Mouse (Mus musculus) ES-E14 (cell line): ENCODE measurements around the gene Smarca4. TPM values are rescaled to one million over a fixed set of nuclear protein-coding genes. Genes with fewer than 3 reads are reported as not detected.
"Not testable (repeated sequence)": the region's sequence is repeated elsewhere in the genome, so short reads cannot be mapped to it uniquely, and the experiment has no call there.

Experiments
- DNase-seq: peaks from one replicate; pipeline ENCODE4 v3.0.0-alpha.2; 2013; ENCODE audit warnings: low read depth, low spot score
- H3K27ac ChIP-seq: 2 replicates; pipeline ENCODE4 v1.5.1; 2012; ENCODE audit warnings: low read depth, mild to moderate bottlenecking, low read length, moderate library complexity, mixed read lengths; ENCODE audit not compliant: poor library complexity, insufficient read depth, severe bottlenecking
- H3K36me3 ChIP-seq: 2 replicates; pipeline ENCODE4 v1.6.1; 2012; ENCODE audit warnings: mild to moderate bottlenecking, low read length, moderate library complexity, mixed read lengths; ENCODE audit not compliant: control insufficient read depth, poor library complexity, insufficient read depth, severe bottlenecking
- H3K4me1 ChIP-seq, 2 experiments: fragments of 150-350 bp in 1 of 2; sonication (generic) in 1 of 2; 2 replicates each; pipeline ENCODE4 v1.6.1; 2012; ENCODE audit warnings: low read length in 2 of 2, mild to moderate bottlenecking in 1 of 2, mixed read lengths in 1 of 2; ENCODE audit not compliant: control insufficient read depth in 2 of 2, insufficient read depth in 2 of 2, poor library complexity in 1 of 2
- H3K4me3 ChIP-seq, 2 experiments: fragments of 150-350 bp in 1 of 2; sonication (generic) in 1 of 2; 2 replicates each; pipeline ENCODE4 v1.5.1; 2012; ENCODE audit warnings: low read length in 2 of 2, low read depth in 1 of 2, mild to moderate bottlenecking in 1 of 2, mixed read lengths in 1 of 2; ENCODE audit not compliant: insufficient read depth in 1 of 2, poor library complexity in 1 of 2, severe bottlenecking in 1 of 2
- H3K9ac ChIP-seq: 2 replicates; pipeline ENCODE4 v1.6.1; 2012; ENCODE audit warnings: low read depth, mild to moderate bottlenecking, low read length, mixed read lengths; ENCODE audit not compliant: poor library complexity, insufficient read depth, severe bottlenecking
- H3K9me3 ChIP-seq: fragments of 150-350 bp; sonication (generic); 2 replicates; pipeline ENCODE4 v1.6.1; 2012; ENCODE audit warnings: low read depth, mild to moderate bottlenecking, low read length; ENCODE audit not compliant: control insufficient read depth, insufficient read depth
- CHD2 ChIP-seq: IDR thresholded peaks from 2 replicates; pipeline ENCODE4 v1.6.1; 2014; ENCODE audit warnings: mild to moderate bottlenecking, low read depth, low read length, inconsistent platforms
- HCFC1 ChIP-seq: IDR thresholded peaks from 2 replicates; pipeline ENCODE4 v1.6.1; 2012; ENCODE audit warnings: low read length, inconsistent platforms, borderline replicate concordance; ENCODE audit not compliant: insufficient read depth
- MAFK ChIP-seq: IDR thresholded peaks from 2 replicates; pipeline ENCODE4 v1.6.1; 2014; ENCODE audit warnings: mild to moderate bottlenecking, low read depth, low read length, inconsistent platforms; ENCODE audit not compliant: insufficient read depth
- ZC3H11A ChIP-seq: IDR thresholded peaks from 2 replicates; pipeline ENCODE4 v1.6.1; 2012; ENCODE audit warnings: low read depth, mild to moderate bottlenecking, inconsistent platforms, low read length, borderline replicate concordance
- ZNF384 ChIP-seq: IDR thresholded peaks from 2 replicates; pipeline ENCODE4 v1.6.1; 2012; ENCODE audit warnings: low read depth, low read length, inconsistent platforms
- in situ Hi-C, 2 experiments: fragments of 600-800 bp; cut with MboI; formaldehyde crosslinking; loops; one replicate each; pipeline ENCODE4 v1.15.1; 2025; ENCODE audit warnings: low sequenced_read_pairs in 2 of 2, inconsistent platforms in 1 of 2; ENCODE audit not compliant: unreplicated experiment in 2 of 2
- total RNA-seq: library from RNA; depleted of rRNA; stranded (reverse); fragments of 300-350 nt; gene quantifications from 2 replicates; pipeline ENCODE4 v1.2.3, GENCODE M21; 2012

Smarca4 gene
- total RNA-seq, 1 experiment = 122 TPM

DNA sequence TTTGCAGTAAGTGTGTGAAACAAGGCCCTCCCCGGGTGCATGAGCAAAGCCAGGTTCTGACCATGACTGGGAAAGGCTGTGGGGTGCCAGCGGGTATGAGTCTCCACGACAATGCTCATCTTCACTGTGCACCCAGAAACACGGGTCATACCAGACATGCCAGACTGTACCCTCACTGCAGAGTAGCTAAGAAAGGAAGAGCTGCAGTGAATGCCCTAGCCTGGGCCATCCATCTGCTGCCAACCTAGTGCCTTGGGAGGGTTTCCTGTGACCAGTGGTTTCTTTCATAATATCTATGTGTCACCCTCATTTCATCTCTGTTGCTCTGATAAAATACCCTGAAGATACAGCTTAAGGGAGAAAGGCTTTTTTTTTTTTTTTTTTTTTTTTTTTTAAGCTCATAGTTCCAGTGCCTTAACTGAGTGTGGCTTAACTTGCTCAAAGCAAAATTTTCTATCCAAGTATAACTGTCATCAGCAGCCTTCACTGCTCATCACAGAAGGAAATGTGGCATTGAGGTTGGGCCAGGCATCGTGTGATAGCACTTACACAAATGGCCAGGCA lies 79.3 kb downstream of the Smarca4 start:
- DNase-seq = no peak
- in situ Hi-C loops = no loop called here
- Histone ChIP-seq H3K9ac (no peak overlapping the region), H3K4me1 (no peaks in the 10 kb centered on the region), H3K9me3 (no peaks in the 10 kb centered on the region), H3K36me3 (peaks cover 31% of the 10 kb centered on the region), H3K27ac (no peak overlapping the region; the same call in 1 of the 2 replicates), H3K4me3 (no peak overlapping the region)
- no peak for TF ChIP-seq CHD2
- TF ChIP-seq MAFK = no peak
- TF ChIP-seq HCFC1 = no peak
- no peak for TF ChIP-seq ZNF384
- no peak for TF ChIP-seq ZC3H11A

GRCm38 (mm10) chr9:21697121-21697520 lies 81.2 kb downstream of the Smarca4 start:
- Histone ChIP-seq H3K27ac (no peak overlapping the region), H3K4me3 (no peak overlapping the region), H3K4me1 (no peaks in the 10 kb centered on the region), H3K36me3 (peaks cover 44% of the 10 kb centered on the region), H3K9ac (no peak overlapping the region), H3K9me3 (no peaks in the 10 kb centered on the region)
- in situ Hi-C loops = no loop called here
- TF ChIP-seq MAFK (no peak), ZC3H11A (no peak), HCFC1 (no peak), ZNF384 (no peak), CHD2 (no peak)
- no peak for DNase-seq

DNA sequence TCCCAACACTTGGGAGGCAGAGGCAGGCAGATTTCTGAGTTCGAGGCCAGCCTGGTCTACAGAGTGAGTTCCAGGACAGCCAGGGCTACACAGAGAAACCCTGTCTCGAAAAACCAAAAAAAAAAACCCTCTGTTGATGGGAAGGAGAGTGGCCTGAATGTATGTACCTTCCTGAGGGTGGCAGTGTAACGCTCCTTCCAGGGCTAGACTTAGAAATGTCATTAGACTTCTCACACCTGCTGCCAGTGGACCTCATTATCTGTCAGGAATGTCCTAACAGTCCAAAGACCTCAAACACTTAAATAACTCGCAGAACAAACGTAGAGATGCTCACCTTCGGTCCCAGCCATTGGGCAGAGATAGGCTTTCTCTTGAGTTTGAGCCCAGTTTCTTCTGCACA lies 83.3 kb downstream of the Smarca4 start:
- H3K9me3 ChIP-seq, H3K9ac ChIP-seq, H3K27ac ChIP-seq, DNase-seq, in situ Hi-C loops, H3K4me1 ChIP-seq, H3K4me3 ChIP-seq: not testable (repeated sequence)
- peaks cover 48% of the 10 kb centered on the region for H3K36me3 ChIP-seq

DNA sequence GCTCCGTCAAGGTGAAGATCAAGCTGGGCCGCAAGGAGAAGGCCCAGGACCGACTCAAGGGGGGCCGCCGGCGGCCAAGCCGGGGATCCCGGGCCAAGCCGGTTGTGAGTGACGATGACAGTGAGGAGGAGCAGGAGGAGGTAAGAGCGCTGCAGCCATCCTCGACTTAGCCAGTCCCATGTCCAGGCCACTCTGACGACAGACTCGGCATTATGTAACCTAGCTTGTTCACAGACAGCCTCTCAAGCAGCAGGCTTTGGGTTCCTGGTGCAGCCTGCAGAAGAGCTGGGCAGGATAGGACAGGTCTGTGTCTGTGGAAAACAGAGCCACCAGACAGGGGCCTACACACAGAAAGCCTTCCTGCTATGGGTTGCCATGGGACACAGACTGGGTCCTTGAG lies 85.1 kb downstream of the Smarca4 start:
- no peak for TF ChIP-seq ZNF384
- no peak for TF ChIP-seq ZC3H11A
- no peak for TF ChIP-seq MAFK
- no peak for TF ChIP-seq HCFC1
- no peak for TF ChIP-seq CHD2
- Histone ChIP-seq H3K27ac (no peak overlapping the region), H3K36me3 (peaks cover 45% of the 10 kb centered on the region), H3K9ac (no peak overlapping the region), H3K4me3 (no peak overlapping the region), H3K9me3 (no peaks in the 10 kb centered on the region), H3K4me1 (no peaks in the 10 kb centered on the region)
- in situ Hi-C loops = no loop called here
- DNase-seq = no peak

DNA sequence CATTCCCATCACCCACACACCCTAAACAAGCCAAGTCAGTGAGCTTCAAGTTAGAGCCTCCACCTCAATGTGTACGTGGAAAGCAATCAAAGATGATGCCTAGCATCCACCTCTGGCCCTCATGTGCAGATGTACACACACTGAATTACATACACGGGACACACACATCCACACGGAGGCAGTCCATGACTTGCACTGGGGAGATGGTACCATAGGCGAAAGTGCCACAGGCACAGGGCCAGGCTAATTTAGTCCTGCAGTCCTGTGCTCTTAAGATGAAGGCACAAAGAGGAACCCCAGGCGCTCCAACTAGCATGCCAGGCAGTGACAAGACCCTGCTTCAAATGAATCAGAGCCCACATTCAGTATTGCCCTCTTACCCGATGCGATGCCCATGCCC lies 87.5 kb downstream of the Smarca4 start:
- H3K36me3 ChIP-seq = peaks cover 39% of the 10 kb centered on the region
- in situ Hi-C loops = no loop called here
- TF ChIP-seq ZNF384 = no peak
- TF ChIP-seq MAFK = no peak
- TF ChIP-seq ZC3H11A = no peak
- TF ChIP-seq HCFC1 = no peak
- TF ChIP-seq CHD2 = no peak

More for the DNA sequence above, 87.5 kb downstream of the Smarca4 start:
- Histone ChIP-seq H3K4me1 (peaks cover 0 to 7% of the 10 kb centered on the region in 2 experiments; a peak in 2 of 4 replicates), H3K4me3 (no peak overlapping the region), H3K27ac (no peak overlapping the region), H3K9me3 (no peaks in the 10 kb centered on the region), H3K9ac (no peak overlapping the region)
- no peak for DNase-seq
